Mouse (Mus musculus) gastrocnemius, adult 2 months (tissue): ENCODE data around the gene Mrps24. TPM values are rescaled to one million over a fixed set of nuclear protein-coding genes. Genes with fewer than 3 reads are reported as not detected.

Experiments used
- DNase-seq: peaks from one replicate; pipeline ENCODE4 v3.0.0; 2022
- H3K27ac ChIP-seq: fragments of 200-600 bp; 2 replicates; pipeline ENCODE4 v1.8.1; 2022; ENCODE audit warnings: mild to moderate bottlenecking
- H3K4me3 ChIP-seq: fragments of 200-600 bp; 2 replicates; pipeline ENCODE4 v1.8.1; 2022; ENCODE audit warnings: mild to moderate bottlenecking, moderate library complexity
- CTCF ChIP-seq: fragments of 200-600 bp; IDR thresholded peaks from 2 replicates; pipeline ENCODE4 v1.8.1; 2022; ENCODE audit warnings: antibody characterized with exemption, mild to moderate bottlenecking, moderate library complexity
- intact Hi-C: fragments of 180-260 bp; cut with DNase I; formaldehyde crosslinking; loops from one replicate; pipeline ENCODE4 v1.15.1; 2025
- total RNA-seq, 2 experiments: library from RNA; stranded (reverse); gene quantifications; 2 replicates each; pipeline ENCODE4 v1.2.3; 2021

The Mrps24 gene
- total RNA-seq, 2 experiments from 2014 or later = 92.2 to 109 TPM

DNA sequence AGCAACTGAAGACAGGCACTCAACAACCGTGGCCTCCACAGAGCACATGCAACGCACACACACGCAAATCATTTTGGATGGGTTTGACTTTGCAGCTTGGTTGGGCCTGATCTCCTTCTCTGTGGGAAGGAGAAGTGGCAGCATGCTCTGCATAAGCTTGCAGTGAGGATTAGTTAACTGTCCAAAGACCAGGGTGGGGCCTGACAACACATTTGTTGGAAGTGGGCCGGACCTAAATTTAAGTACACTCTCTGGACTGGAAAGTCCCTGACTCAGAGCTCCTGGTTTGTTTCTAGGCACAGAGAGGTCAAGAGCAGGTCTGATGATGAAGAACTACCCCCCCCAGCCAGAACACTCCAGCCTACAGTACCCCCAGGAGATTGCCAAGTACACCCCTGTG, 18.8 kb upstream of the Mrps24 start:
- H3K27ac ChIP-seq = peak overlapping the region; percentile 72
- DNase-seq = peak; percentile 52
- H3K4me3 ChIP-seq = peak overlapping the region; percentile 9; the same call in 1 of the 2 replicates
- TF ChIP-seq CTCF = no peak
- intact Hi-C loops = no loop called here

- Histone ChIP-seq H3K4me3 (no peak overlapping the region), H3K27ac (peak overlapping the region; percentile 72)
- DNase-seq = no peak
- intact Hi-C loops = no loop called here
- no peak for TF ChIP-seq CTCF
These were observed 16.9 kb upstream of the Mrps24 start for GRCm38 (mm10) chr11:5732401-5732800.

- DNase-seq = no peak
- no peak for TF ChIP-seq CTCF
- no peak overlapping the region for H3K4me3 ChIP-seq
- H3K27ac ChIP-seq = peak overlapping the region; percentile 28; the same call in 1 of the 2 replicates
- intact Hi-C loops = loop anchor here (10.0 kb wide), 1 partner anchor 155 kb away; no protein-coding TSS in a partner anchor
These were observed 14.1 kb upstream of the Mrps24 start for GRCm38 (mm10) chr11:5729582-5729981.

DNA sequence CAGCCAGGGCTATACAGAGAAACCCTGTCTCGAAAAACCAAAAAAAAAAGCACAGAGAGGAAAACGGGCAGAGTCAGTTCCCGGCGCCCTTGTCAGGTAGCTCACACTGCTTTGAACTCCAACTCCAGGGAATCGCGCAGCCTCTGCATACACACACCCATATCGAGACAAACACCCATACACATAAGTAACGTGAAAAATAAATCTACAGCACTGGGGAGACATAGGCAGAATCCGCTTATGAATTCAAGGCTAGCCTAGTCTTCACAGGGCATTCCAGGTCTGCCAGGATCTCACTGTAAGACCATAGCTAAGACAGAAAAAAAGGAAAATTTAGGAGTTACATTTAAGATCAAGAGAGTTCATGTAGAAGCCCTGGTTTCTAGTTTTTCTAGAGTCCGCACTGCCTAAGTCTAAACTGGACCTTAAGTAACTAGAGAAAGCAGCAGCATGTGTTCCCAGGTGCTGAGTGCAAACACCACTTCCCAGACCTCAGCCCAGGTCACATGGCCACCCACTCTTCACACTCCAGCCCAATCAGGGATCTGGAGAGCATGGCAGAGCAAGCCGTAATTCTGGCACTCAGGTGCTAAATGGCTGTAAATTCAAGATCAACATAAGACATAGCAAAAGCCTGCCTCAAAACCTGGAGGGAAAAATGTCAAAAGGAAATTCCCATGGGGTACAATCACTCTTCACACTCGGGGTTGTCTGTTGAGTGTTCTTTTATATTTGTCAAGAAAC, 3.3 kb upstream of the Mrps24 start:
- Histone ChIP-seq H3K4me3 (no peak overlapping the region), H3K27ac (no peak overlapping the region)
- DNase-seq = no peak
- TF ChIP-seq CTCF = no peak
- intact Hi-C loops = no loop called here

DNA sequence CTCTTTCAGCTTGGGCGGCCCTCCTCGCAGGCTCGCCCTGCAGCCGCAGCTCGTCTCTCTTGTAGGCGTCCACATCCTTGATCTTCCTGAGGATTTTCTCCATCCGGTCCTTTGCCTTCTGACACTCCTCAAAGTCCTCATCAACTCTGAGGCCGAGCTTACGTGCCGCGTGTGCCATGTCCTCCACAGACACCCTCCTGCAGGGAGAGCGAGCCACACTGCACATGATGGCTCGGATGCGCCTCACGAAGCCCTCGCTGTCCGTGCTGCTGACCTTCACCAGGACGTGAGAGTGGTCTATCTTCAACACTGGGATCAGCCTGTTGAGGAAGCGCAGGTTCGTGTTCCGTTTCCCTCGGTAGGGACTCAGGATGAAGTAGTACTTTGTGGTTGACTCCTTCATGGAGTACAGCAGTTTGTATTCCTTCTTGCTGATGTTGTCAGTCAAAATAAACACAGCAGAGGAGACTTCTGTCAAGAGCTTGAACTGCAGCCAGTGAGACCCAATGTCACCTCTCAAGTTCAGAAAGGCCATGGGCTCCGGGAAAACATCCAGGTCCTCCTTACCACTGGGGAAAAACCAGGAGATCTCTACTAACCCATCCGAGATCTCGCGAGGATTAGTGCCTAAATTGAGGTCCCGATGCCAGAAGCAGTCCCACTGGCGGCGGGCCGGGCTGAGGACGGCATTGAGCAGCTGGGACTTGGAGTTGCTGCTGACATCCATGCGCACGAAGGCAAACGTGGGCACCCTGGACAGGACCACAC, 1.6 kb upstream of the Mrps24 start:
- Histone ChIP-seq H3K4me3 (no peak overlapping the region), H3K27ac (peak overlapping the region; percentile 46; the same call in 1 of the 2 replicates)
- intact Hi-C loops = no loop called here
- no peak for TF ChIP-seq CTCF
- DNase-seq = peak; percentile 36

DNA sequence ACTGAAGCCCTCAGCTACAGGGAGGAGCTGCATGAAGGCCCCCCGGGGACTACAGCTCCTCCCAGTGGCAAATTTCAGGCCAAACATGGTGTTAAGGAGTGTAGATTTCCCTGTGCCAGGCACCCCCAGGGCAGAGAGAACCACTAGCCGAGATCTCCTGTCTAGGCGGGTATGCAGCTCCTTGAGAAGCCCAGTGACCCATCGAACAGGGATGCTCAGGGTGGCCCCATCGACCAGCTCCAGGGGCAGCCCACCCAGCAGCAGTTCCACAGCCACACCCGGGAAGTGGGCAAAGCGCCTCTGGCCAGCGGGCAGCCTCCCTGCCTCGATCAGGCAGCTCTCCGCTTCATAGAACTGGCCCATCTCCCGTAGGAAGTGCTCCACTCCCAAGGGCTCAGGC, 766 bp upstream of the Mrps24 start:
- DNase-seq = peak; percentile 26
- intact Hi-C loops = no loop called here
- H3K27ac ChIP-seq = peak overlapping the region; percentile 46; the same call in 1 of the 2 replicates
- no peak for TF ChIP-seq CTCF
- no peak overlapping the region for H3K4me3 ChIP-seq

DNA sequence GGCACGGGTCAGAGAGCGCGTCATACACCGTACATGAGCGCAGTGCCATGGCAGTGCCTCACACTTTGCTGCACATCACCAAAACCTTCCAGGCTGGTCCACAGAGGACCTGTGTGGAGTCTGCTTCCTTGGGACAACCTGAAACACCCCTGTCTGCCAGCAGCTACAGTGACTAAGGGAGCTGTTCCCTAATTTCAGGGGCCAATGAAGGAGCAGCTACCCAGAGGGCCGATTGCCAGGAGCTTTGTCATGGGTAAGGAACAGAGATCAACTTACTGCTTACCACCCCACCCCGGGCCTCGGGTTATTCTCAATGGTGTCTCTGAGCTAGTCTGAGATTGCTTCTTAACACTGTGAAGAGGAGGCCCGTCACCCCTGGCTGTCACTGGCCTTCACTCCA, 301 bp downstream of the Mrps24 start:
- no peak for TF ChIP-seq CTCF
- intact Hi-C loops = no loop called here
- peak; percentile 41 for DNase-seq
- no peak overlapping the region for H3K27ac ChIP-seq
- no peak overlapping the region for H3K4me3 ChIP-seq

- DNase-seq = peak; percentile 97
- TF ChIP-seq CTCF = no peak
- Histone ChIP-seq H3K27ac (peak overlapping the region; percentile 88), H3K4me3 (peak overlapping the region; percentile 99)
- intact Hi-C loops = loop anchor here (5.0 to 10.0 kb wide), 3 partner anchors 35 to 423 kb away; partner anchors contain the start of gene Dbnl
These were observed 7.7 kb downstream of the Mrps24 start for GRCm38 (mm10) chr11:5707530-5708353.

DNA sequence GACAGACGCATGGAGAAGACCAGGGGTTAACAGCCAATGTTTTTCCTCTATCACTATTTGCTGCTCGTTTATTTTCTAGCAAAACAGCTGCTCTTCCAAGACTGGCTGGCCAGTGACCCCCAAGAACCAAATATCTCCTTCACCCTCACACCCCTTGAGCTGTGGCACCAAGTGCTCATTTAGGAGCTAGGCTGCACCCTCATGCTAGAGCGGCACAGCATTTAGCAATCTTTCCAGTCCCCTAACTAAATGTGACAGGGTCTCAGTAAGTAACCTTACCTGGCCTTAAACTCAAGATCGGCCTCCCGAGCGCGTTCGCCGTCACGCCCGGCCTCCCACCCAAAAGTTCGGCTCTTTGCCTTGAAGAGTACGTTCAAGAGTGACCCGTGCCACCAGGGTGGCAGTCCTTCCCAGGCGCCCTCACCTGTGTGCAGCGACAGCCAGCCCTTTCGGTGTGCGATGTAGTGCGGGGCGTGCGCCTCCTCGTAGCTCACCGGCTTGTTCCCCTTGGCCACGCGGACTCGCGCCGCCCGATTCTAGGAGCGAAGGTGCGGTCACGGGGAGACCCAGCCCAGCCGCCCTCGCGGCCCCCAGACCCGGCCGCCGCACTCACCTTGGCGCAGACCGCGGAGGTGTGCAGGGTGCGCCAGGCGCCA, 8.5 kb downstream of the Mrps24 start:
- no peak for TF ChIP-seq CTCF
- intact Hi-C loops = loop anchor here (5.0 to 10.0 kb wide), 3 partner anchors 35 to 422 kb away; partner anchors contain the start of gene Dbnl
- Histone ChIP-seq H3K27ac (peak overlapping the region; percentile 88), H3K4me3 (peak overlapping the region; percentile 99)
- DNase-seq = no peak

DNA sequence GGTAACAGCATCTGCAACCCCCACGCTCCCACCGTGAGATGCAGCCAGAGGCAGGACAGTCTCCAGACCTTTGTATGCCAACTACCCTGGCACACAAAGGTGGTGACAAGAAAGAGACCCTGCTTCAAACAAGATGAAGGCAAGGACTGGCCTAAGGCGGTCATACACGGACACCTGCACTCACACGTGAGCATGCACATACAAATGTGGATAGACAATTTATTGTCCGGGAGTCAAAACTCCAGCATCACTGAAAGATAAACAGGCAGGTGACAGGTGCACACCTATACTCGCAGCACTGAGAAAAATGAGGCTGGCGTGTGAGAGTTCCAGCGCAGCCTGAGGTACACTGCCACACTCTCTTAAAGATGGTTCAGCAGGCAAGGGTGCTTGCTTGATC, 9.5 kb downstream of the Mrps24 start:
- intact Hi-C loops = loop anchor here (5.0 to 10.0 kb wide), 3 partner anchors 36 to 421 kb away; partner anchors contain the start of gene Dbnl
- no peak for DNase-seq
- Histone ChIP-seq H3K4me3 (no peak overlapping the region), H3K27ac (no peak overlapping the region)
- no peak for TF ChIP-seq CTCF

DNA sequence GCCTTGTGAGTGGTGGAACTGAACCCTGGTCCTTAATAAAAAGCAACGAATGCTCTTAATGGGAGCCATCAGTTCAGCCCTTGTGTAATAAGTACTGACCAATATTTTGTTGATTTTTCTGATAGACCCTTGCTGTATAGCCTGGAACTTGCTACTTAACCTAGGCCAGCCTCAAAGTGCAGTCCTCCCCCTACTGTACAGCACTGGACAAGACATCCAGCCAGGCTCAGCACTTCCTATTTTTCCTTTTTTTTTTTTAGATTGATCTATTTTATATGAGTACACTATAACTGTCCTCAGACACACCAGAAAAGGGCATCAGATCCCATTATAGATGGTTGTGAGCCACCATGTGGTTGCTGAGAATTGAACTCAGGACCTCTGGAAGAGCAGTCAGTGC, 12.1 kb downstream of the Mrps24 start:
- no peak overlapping the region for H3K4me3 ChIP-seq
- DNase-seq = no peak
- no peak for TF ChIP-seq CTCF
- no peak overlapping the region for H3K27ac ChIP-seq
- intact Hi-C loops = loop anchor here (10.0 kb wide), 1 partner anchor 419 kb away; no protein-coding TSS in a partner anchor

DNA sequence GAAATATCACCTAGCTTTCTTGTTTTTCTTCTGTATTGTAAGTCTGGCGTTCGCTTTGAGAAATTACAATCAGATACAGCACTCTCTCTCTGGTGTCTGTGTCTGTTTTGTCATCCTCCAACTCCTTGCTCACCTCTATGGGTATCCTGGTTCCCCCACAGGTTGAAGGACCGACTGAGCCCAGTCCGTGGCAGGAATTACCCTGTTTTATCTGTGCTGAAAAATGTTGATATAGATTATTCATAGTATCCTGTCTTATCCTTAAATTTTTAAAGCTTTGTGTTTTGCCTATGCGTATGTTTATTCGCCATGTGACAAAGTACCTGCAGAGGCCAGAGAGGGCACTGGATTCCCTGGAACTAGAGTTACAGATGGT, 12.5 kb downstream of the Mrps24 start:
- Histone ChIP-seq H3K4me3 (no peak overlapping the region), H3K27ac (no peak overlapping the region)
- no peak for TF ChIP-seq CTCF
- no peak for DNase-seq
- intact Hi-C loops = loop anchor here (10.0 kb wide), 1 partner anchor 418 kb away; no protein-coding TSS in a partner anchor
